Mouse (Mus musculus): Measurements from ENCODE around the gene Hoxa4. TPM values are rescaled to one million over a fixed set of nuclear protein-coding genes. Genes with fewer than 3 reads are reported as not detected.

Gene Hoxa4
- polyA plus RNA-seq, 1 experiment from 2014 or later = 0.29 TPM

GRCm38 (mm10) chr6:52158276-52159051 lies 33.1 kb downstream of the Hoxa4 start, which contains the start of gene Hoxa1:
TSS of gene Hoxa1 (minus strand) at chr6:52158317.
- peak; percentile 55 for ATAC-seq (ENCODE audit: insufficient number of reproducible peaks, low FRiP score, low TSS enrichment, low read depth)
- Histone ChIP-seq H3K27me3 (peaks cover 96% of the 10 kb centered on the region), H3K4me3 (replicated peaks) (peak within 1 kb of the TSS; percentile 57), H3K36me3 (no peaks in the 10 kb centered on the region), H3K4me2 (replicated peaks) (peak within 1 kb of the TSS; percentile 98), H3K27ac (replicated peaks) (no peak within 1 kb of the TSS), H3K9me3 (replicated peaks) (no peaks in the 10 kb centered on the region), H3K9ac (peak within 1 kb of the TSS; percentile 26; the same call in 1 of the 2 replicates), H3K4me1 (peaks cover 14% of the 10 kb centered on the region)
- under 1% methylated on average over 55 of the region's 55 CpGs for WGBS

DNA sequence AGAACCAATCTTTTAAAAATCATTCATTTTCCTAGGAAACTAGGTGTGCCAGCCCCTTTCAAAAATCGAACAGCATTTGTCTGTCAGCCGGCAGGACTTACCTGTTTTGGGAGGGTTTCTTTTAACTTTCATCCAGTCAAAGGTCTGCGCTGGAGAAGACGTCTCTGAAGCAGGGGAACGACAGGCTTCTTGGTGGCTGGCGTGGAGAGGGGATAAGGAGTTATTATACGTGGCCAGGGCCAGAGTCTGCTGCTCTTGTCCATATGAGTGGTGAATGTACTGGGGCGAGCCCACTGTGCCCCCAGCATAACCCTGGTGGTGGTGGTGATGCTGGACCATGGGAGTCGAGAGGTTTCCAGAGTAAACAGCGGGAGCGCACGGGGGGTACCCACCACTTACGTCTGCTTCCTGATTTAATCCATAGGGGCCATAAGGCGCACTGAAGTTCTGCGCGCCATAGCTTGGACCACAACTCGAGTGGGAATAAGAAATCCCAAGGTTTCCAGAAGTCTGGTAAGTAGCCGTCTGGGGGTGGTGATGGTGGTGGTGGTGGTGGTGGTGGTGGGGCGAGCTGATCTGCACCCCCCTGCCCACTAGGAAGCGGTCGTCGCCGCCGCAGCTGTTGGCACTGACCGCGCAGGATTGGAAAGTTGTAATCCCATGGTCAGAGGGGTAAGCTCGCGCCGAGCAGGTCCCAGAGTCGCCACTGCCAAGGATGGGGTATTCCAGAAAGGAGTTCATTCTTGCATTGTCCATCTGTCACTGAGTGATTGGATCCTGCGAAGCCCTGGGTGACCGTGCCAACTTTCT lies 33.9 kb downstream of the Hoxa4 start:
- WGBS = 2% methylated on average over 32 of the region's 32 CpGs
- H3K9ac ChIP-seq = no peak overlapping the region

DNA sequence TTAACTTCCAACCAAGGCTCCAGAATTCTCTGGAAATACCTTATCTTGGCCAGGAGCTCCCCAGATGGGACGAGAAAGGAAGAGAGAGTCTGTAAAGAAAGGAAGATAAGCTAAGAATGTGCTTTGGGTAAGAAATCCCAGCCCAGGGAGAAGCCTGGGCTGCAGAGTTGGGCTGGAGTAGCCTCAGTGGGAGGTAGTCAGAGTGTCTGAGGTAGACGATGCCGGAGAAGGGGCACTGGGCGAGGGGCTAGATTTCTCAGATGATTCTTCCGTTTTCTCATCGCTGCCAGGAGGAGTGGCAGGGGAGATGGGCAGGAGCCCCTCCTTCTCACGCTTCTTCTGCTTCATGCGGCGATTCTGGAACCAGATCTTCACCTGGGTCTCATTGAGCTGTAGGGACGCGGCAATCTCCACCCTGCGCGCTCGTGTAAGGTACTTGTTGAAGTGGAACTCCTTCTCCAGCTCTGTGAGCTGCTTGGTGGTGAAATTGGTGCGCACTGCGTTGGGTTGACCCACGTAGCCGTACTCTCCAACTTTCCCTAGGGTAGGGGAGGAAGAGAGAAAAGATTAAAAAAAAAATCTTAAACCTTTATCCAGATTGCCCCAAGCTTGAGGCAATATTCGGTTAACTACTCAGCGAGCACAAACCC lies 34.9 kb downstream of the Hoxa4 start:
- no peak for ATAC-seq (ENCODE audit: insufficient number of reproducible peaks, low FRiP score, low TSS enrichment, low read depth)
- H3K36me3 ChIP-seq = no peaks in the 10 kb centered on the region
- peaks cover 14% of the 10 kb centered on the region for H3K4me1 ChIP-seq
- no peak overlapping the region for H3K27ac ChIP-seq (replicated peaks)
- 4% methylated on average over 20 of the region's 20 CpGs for WGBS
- H3K9ac ChIP-seq = no peak overlapping the region
- H3K27me3 ChIP-seq = peaks cover 98% of the 10 kb centered on the region
- H3K9me3 ChIP-seq (replicated peaks) = no peaks in the 10 kb centered on the region
- no peak overlapping the region for H3K4me2 ChIP-seq (replicated peaks)
- no peak overlapping the region for H3K4me3 ChIP-seq (replicated peaks)

More for the DNA sequence above, 33.9 kb downstream of the Hoxa4 start:
- ATAC-seq (ENCODE audit: insufficient number of reproducible peaks, low FRiP score, low TSS enrichment, low read depth) = no peak; the same call in 1 of the 2 replicates
- Histone ChIP-seq H3K4me1 (peaks cover 14% of the 10 kb centered on the region), H3K9me3 (replicated peaks) (no peaks in the 10 kb centered on the region), H3K4me3 (replicated peaks) (peak overlapping the region; percentile 57), H3K4me2 (replicated peaks) (peak overlapping the region; percentile 98), H3K36me3 (no peaks in the 10 kb centered on the region), H3K27ac (replicated peaks) (no peak overlapping the region), H3K27me3 (peaks cover 96% of the 10 kb centered on the region)

DNA sequence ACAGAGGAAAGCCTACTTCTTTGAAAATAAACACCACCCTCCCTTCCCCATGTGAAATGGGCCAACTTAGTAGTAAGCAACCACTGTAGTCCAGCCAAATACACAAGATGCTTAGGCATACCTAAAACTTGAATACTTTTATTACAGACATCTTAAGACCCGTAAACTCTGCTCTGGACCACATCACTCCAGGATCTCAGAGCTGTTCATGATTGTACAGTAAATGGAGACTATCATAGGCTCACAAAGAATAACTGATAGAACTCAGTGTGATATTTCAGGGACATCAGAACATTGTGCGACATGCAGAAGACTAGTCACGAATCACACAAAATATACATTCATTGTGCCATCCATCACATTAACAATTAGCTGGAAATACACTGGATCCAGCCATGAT lies 36.1 kb downstream of the Hoxa4 start:
- no peaks in the 10 kb centered on the region for H3K9me3 ChIP-seq (replicated peaks)
- no peak overlapping the region for H3K4me3 ChIP-seq (replicated peaks)
- no peak for ATAC-seq (ENCODE audit: insufficient number of reproducible peaks, low FRiP score, low TSS enrichment, low read depth)
- H3K27ac ChIP-seq (replicated peaks) = no peak overlapping the region
- H3K4me2 ChIP-seq (replicated peaks) = no peak overlapping the region
- no peak overlapping the region for H3K9ac ChIP-seq
- H3K27me3 ChIP-seq = peaks cover 99% of the 10 kb centered on the region
- peaks cover 14% of the 10 kb centered on the region for H3K4me1 ChIP-seq
- WGBS = 45% methylated on average over 3 of the region's 3 CpGs
- no peaks in the 10 kb centered on the region for H3K36me3 ChIP-seq

GRCm38 (mm10) chr6:52154044-52154443 lies 37.5 kb downstream of the Hoxa4 start:
- Histone ChIP-seq H3K27ac (replicated peaks) (no peak overlapping the region), H3K27me3 (peaks cover 99% of the 10 kb centered on the region), H3K4me1 (peaks cover 12% of the 10 kb centered on the region), H3K36me3 (no peaks in the 10 kb centered on the region), H3K9ac (no peak overlapping the region), H3K4me2 (replicated peaks) (no peak overlapping the region), H3K4me3 (replicated peaks) (no peak overlapping the region), H3K9me3 (replicated peaks) (no peaks in the 10 kb centered on the region)
- ATAC-seq (ENCODE audit: insufficient number of reproducible peaks, low FRiP score, low TSS enrichment, low read depth) = no peak
- 13% methylated on average over 5 of the region's 5 CpGs for WGBS

DNA sequence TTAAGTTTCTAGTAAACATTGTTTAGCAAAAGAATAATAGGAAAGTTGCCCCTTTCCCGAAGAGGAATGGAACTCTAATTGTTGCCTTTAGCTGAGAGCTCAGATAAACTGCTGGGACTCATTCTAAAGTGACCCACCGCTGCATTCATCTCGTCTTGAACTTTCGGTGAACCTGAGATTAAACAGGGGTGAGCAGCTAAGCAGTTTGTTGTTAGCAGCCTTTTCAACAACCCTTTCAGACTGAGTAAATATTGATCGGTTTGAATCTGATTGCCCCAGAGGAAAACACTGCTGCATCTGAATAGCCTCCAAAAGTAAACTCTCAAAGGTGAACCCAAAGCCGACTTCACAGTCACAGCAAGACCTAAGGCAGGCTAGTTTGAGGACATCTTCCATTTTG lies 38.3 kb downstream of the Hoxa4 start:
- Histone ChIP-seq H3K4me2 (replicated peaks) (no peak overlapping the region), H3K9me3 (replicated peaks) (no peaks in the 10 kb centered on the region), H3K4me3 (replicated peaks) (no peak overlapping the region), H3K27ac (replicated peaks) (no peak overlapping the region), H3K27me3 (peaks cover 94% of the 10 kb centered on the region), H3K36me3 (no peaks in the 10 kb centered on the region), H3K9ac (no peak overlapping the region), H3K4me1 (peaks cover 4% of the 10 kb centered on the region)
- ATAC-seq (ENCODE audit: insufficient number of reproducible peaks, low FRiP score, low TSS enrichment, low read depth) = no peak
- WGBS = 3% methylated on average over 6 of the region's 6 CpGs

GRCm38 (mm10) chr6:52152226-52153193 lies 39.0 kb downstream of the Hoxa4 start:
- no peak overlapping the region for H3K4me3 ChIP-seq (replicated peaks)
- H3K9ac ChIP-seq = no peak overlapping the region
- WGBS = 9% methylated on average over 16 of the region's 16 CpGs
- no peak for ATAC-seq (ENCODE audit: insufficient number of reproducible peaks, low FRiP score, low TSS enrichment, low read depth)
- no peak overlapping the region for H3K4me2 ChIP-seq (replicated peaks)
- no peaks in the 10 kb centered on the region for H3K36me3 ChIP-seq
- H3K27me3 ChIP-seq = peaks cover 94% of the 10 kb centered on the region
- no peaks in the 10 kb centered on the region for H3K9me3 ChIP-seq (replicated peaks)
- no peak overlapping the region for H3K27ac ChIP-seq (replicated peaks)
- H3K4me1 ChIP-seq = no peaks in the 10 kb centered on the region

- Histone ChIP-seq H3K36me3 (no peaks in the 10 kb centered on the region), H3K9ac (no peak overlapping the region)
These were observed 40.0 kb downstream of the Hoxa4 start for GRCm38 (mm10) chr6:52151571-52151970.

GRCm38 (mm10) chr6:52150401-52150966 lies 41.1 kb downstream of the Hoxa4 start:
- H3K27me3 ChIP-seq = peaks cover 88% of the 10 kb centered on the region
- H3K27ac ChIP-seq (replicated peaks) = no peak overlapping the region
- ATAC-seq (ENCODE audit: insufficient number of reproducible peaks, low FRiP score, low TSS enrichment, low read depth) = no peak
- H3K9ac ChIP-seq = no peak overlapping the region
- H3K4me1 ChIP-seq = no peaks in the 10 kb centered on the region
- no peaks in the 10 kb centered on the region for H3K9me3 ChIP-seq (replicated peaks)
- H3K36me3 ChIP-seq = no peaks in the 10 kb centered on the region
- 5% methylated on average over 16 of the region's 16 CpGs for WGBS
- H3K4me2 ChIP-seq (replicated peaks) = no peak overlapping the region
- no peak overlapping the region for H3K4me3 ChIP-seq (replicated peaks)

More at GRCm38 (mm10) chr6:52151571-52151970, 40.0 kb downstream of the Hoxa4 start:
- Histone ChIP-seq H3K4me2 (replicated peaks) (no peak overlapping the region), H3K27ac (replicated peaks) (no peak overlapping the region), H3K4me1 (no peaks in the 10 kb centered on the region), H3K4me3 (replicated peaks) (no peak overlapping the region), H3K9me3 (replicated peaks) (no peaks in the 10 kb centered on the region), H3K27me3 (peaks cover 94% of the 10 kb centered on the region)
- ATAC-seq (ENCODE audit: insufficient number of reproducible peaks, low FRiP score, low TSS enrichment, low read depth) = no peak
- WGBS = 13% methylated on average over 4 of the region's 4 CpGs
